Mouse (Mus musculus) myocyte (in vitro differentiated cells): ENCODE measurements around the gene Fancd2.

ENCODE experiments used
- MYOD1 ChIP-seq, 3 experiments: IDR thresholded peaks; one replicate each; pipeline ENCODE4 v1.6.1; 2011; ENCODE audit warnings: control low read depth in 2 of 3, low read depth in 2 of 3, mild to moderate bottlenecking in 2 of 3, moderate library complexity in 1 of 3; ENCODE audit not compliant: insufficient read length in 2 of 3, control insufficient read depth in 1 of 3
- POLR2A ChIP-seq: IDR thresholded peaks from one replicate; pipeline ENCODE4 v1.6.1; 2011; ENCODE audit warnings: low read depth, mild to moderate bottlenecking, control low read depth, moderate library complexity; ENCODE audit not compliant: insufficient read length
- SRF ChIP-seq: IDR thresholded peaks from one replicate; pipeline ENCODE4 v1.6.1; 2011; ENCODE audit warnings: low read depth; ENCODE audit not compliant: control insufficient read depth, insufficient read length

- TF ChIP-seq SRF (no peak), POLR2A (no peak), MYOD1 (IDR thresholded peaks at IDR 0.05; ENCODE audit: control insufficient read depth in 1 of 3, insufficient read length in 2 of 3, low read depth in 2 of 3) (no peak)
Measured at GRCm38 (mm10) chr6:113495071-113495675, 36.3 kb upstream of the Fancd2 start.
